Mouse (Mus musculus) kidney, adult 2 months (tissue): ENCODE data around the gene Cd28.

Experiments used
- CTCF ChIP-seq: fragments of 200-500 bp; conservative IDR thresholded peaks from 2 replicates; pipeline ENCODE4 v1.5.1; 2011; ENCODE audit warnings: low read depth, mild to moderate bottlenecking, control low read depth, low read length, moderate library complexity, mixed read lengths; ENCODE audit not compliant: insufficient read depth, insufficient read length
- POLR2A ChIP-seq: fragments of 200-500 bp; IDR thresholded peaks from one replicate; pipeline ENCODE4 v1.6.1; 2011; ENCODE audit warnings: low read depth, low read length, control low read depth

DNA sequence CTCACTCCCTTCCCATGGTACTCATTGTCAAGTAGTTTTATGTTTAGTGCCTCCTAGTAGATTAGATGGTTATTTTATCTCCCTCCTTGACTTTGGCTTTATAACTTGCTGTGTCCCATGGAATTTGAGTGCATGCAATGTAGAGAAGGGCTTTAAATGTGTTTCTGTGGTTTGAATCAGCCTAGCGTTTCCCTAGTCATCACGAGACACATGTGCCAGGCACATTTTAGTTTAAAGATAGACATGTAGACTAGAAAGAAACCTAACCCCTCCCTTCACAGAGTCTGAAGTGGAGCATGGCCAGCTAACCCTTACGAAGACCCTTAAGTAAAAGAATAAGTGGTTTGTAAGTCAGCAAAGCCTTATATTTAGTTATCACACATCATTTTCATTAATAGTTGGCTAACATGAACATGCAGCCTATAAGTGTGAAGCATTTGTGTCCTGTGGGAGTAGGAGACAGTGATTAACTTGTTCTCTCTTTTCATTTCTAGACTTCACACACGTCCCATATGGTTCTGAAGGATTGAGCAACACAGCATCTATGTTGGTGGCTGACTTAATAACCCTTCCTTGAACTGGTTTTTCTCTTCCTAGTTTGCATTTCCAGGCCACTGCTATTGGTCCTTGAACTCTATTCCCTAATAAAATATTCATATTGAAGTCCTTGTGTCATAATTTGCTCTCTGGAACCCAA lies 86.7 kb downstream of the Cd28 start:
- TF ChIP-seq POLR2A = no peak
- no peak for TF ChIP-seq CTCF
